Mouse (Mus musculus) liver, adult 2 months (tissue): ENCODE data around the gene Pi4k2b.

Source experiments
- CTCF ChIP-seq: fragments of 200-500 bp; IDR thresholded peaks from 2 replicates; pipeline ENCODE4 v1.5.1; 2011; ENCODE audit warnings: low read depth, low read length, control low read depth
- POLR2A ChIP-seq: fragments of 200-500 bp; IDR thresholded peaks from 2 replicates; pipeline ENCODE4 v1.6.1; 2011; ENCODE audit warnings: low read length, control low read depth; ENCODE audit not compliant: insufficient read depth; ENCODE audit errors: extremely low read depth

GRCm38 (mm10) chr5:52799274-52799985 lies 58.1 kb downstream of the Pi4k2b start:
- TF ChIP-seq POLR2A: no peak
- TF ChIP-seq CTCF: no peak
